Mouse (Mus musculus) lung, embryonic 15.5 days (tissue): Measurements from ENCODE around the gene Cep57. TPM values are rescaled to one million over a fixed set of nuclear protein-coding genes. Genes with fewer than 3 reads are reported as not detected.

Experiments
- ATAC-seq: fragments of 200-750 bp; cut with Nextera tagmentation; 2 replicates; pipeline ENCODE4 v1.8.0; 2017; ENCODE audit warnings: moderate number of reproducible peaks, borderline replicate concordance; ENCODE audit not compliant: low FRiP score, low TSS enrichment; ENCODE audit errors: extremely low read depth
- H3K27ac ChIP-seq: fragments of 300-500 bp; sonication (generic); 2 replicates; pipeline ENCODE4 v1.5.1; 2015; ENCODE audit warnings: moderate library complexity, mild to moderate bottlenecking, inconsistent platforms
- H3K27me3 ChIP-seq: fragments of 300-500 bp; sonication (generic); 2 replicates; pipeline ENCODE4 v1.6.1; 2015; ENCODE audit warnings: inconsistent platforms
- H3K36me3 ChIP-seq: fragments of 300-500 bp; sonication (generic); 2 replicates; pipeline ENCODE4 v1.6.1; 2015; ENCODE audit warnings: inconsistent platforms
- H3K4me1 ChIP-seq: fragments of 300-500 bp; sonication (generic); 2 replicates; pipeline ENCODE4 v1.6.1; 2015; ENCODE audit warnings: inconsistent platforms
- H3K4me2 ChIP-seq: fragments of 300-500 bp; sonication (generic); 2 replicates; pipeline ENCODE4 v1.6.1; 2015; ENCODE audit warnings: inconsistent platforms, mild to moderate bottlenecking, moderate library complexity
- H3K4me3 ChIP-seq: fragments of 300-500 bp; sonication (generic); 2 replicates; pipeline ENCODE4 v1.5.1; 2015; ENCODE audit warnings: mild to moderate bottlenecking, inconsistent platforms
- H3K9ac ChIP-seq: fragments of 300-500 bp; sonication (generic); 2 replicates; pipeline ENCODE4 v1.6.1; 2015; ENCODE audit warnings: inconsistent platforms
- H3K9me3 ChIP-seq: fragments of 300-500 bp; sonication (generic); 2 replicates; pipeline ENCODE4 v1.6.1; 2016; ENCODE audit warnings: inconsistent platforms
- WGBS: fragments of 180-500 bp; shearing (Covaris S2); methylation state at CpG from one replicate; pipeline ENCODE4 v1.1.7; 2015; 5-methylcytosine and 5-hydroxymethylcytosine counted together
- polyA plus RNA-seq: library from polyadenylated mRNA; unstranded; fragments of >200 nt; fragmentation: Nextera tagmentation; extraction: Ambion mirVana; gene quantifications from 2 replicates; pipeline ENCODE4 v1.2.1, GENCODE M21; 2015

Gene Cep57
- polyA plus RNA-seq, 1 experiment from 2014 or later = 55.1 TPM

DNA sequence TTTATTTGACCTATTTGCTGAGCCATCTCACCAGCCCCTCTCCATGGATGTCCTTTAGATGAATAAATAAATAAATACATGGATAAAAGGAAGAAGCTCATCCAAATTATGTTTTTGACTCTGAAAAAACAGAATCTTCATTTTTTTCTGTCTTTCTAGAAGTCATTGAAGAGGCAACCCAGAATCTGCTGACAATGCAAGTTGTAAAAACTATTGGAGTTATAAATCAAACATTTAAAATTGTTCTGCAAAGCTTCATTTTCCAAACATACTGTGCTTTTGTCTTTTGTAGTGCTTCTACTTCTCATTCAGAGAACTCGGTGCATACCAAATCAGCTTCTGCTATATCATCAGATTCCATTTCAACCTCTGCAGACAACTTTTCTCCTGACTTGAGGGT is 44.9 kb downstream of the Cep57 start:
- no peak for ATAC-seq
- Histone ChIP-seq H3K36me3 (peaks cover 27% of the 10 kb centered on the region), H3K27ac (no peak overlapping the region), H3K4me2 (no peak overlapping the region), H3K9ac (no peak overlapping the region), H3K4me3 (no peak overlapping the region), H3K9me3 (no peaks in the 10 kb centered on the region), H3K4me1 (peaks cover 4% of the 10 kb centered on the region; the same call in 1 of the 2 replicates), H3K27me3 (no peaks in the 10 kb centered on the region)
- 98% methylated on average over 1 of the region's 1 CpGs for WGBS

DNA sequence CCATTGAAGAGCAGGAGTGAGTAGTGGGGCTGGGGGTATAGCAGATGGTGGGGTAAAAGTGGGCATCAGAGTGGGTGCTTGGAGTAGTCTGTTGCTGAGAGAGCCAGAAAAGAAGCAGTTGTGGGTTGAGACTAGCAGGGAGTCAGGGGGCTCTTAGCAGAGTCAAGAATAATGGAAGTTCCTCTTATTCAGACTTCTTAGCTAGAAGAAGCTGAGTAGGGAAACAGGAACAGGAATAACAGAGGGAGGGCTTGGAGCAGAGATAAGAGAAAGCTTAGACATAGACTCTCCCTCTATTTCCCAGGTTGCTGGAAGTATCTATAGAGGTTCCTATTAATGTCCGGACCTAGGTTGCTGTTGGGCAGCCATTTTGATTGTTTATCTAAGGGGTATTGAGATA is 52.2 kb downstream of the Cep57 start:
- H3K27ac ChIP-seq = no peak overlapping the region
- no peak overlapping the region for H3K4me2 ChIP-seq
- WGBS = 92% methylated on average over 1 of the region's 1 CpGs
- no peak overlapping the region for H3K4me3 ChIP-seq
- H3K4me1 ChIP-seq = peaks cover 8% of the 10 kb centered on the region; the same call in 1 of the 2 replicates
- H3K36me3 ChIP-seq = no peaks in the 10 kb centered on the region
- no peak for ATAC-seq
- H3K27me3 ChIP-seq = no peaks in the 10 kb centered on the region
- H3K9ac ChIP-seq = no peak overlapping the region
- H3K9me3 ChIP-seq = no peaks in the 10 kb centered on the region

DNA sequence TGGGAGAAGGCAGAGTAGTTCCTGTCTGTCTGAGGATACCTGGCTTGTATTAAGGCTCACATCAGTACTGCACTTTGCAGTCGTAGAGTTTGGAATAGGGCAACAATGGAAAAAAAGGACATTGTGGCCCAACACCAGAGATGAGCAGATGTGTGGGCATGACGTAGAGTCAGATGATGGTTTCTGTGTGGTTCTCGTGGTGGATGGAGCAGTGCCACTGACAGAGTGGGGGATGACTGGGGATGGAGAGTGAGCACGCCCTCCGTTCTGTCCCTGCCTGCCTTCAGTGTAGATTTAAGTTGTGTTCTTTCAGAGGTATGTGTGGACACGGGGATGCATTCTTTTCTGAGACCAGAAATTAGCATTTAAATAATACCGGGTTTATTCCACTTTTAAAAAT is 60.3 kb downstream of the Cep57 start:
- Histone ChIP-seq H3K4me2 (no peak overlapping the region), H3K4me1 (no peaks in the 10 kb centered on the region), H3K9ac (no peak overlapping the region), H3K27me3 (no peaks in the 10 kb centered on the region), H3K27ac (no peak overlapping the region), H3K36me3 (0 out of 2 replicates have a peak, but pooled peaks cover under 1% of the 10 kb centered on the region), H3K4me3 (no peak overlapping the region), H3K9me3 (no peaks in the 10 kb centered on the region)
- ATAC-seq = no peak
- WGBS = 85% methylated on average over 7 of the region's 7 CpGs

DNA sequence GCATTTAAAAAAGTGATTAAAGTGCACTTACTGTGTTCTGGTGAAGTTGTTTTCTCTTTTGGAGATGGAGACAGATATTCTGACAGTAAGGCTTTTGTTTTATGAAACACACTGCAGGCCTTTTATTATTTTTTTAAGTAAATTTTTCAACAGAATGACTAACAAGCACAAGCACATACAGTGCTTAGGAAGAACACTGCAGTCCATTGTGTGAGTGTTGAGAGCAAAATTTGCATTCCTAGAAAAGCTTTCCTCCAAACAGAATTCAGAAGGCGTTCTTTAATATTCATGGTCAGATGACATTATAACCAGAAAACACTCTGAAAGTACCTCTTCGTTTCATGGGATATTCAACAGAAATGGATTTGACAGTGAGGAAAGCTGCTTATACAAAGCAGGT is 61.3 kb downstream of the Cep57 start:
- 76% methylated on average over 2 of the region's 2 CpGs for WGBS
- ATAC-seq = no peak

DNA sequence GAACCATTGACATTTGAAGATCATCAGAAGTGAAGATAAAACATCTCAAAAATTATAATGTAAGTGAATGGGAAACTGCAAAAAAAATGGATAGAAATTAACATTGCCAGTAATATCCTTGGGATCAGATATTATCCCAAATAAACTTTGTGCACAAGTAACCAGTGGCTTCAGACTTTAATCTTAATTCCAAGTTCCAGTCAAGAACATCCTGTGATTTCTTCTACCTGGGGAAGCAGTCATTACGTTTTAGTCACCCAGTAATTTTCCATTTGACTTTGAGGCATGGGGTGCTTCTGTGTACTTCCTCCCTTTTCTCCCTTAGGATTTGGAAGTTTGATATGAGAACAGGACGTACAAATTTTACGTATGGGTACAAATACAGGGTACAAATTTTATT is 66.5 kb downstream of the Cep57 start:
- no peak overlapping the region for H3K9ac ChIP-seq
- no peaks in the 10 kb centered on the region for H3K4me1 ChIP-seq
- WGBS = 93% methylated on average over 3 of the region's 3 CpGs
- H3K27me3 ChIP-seq = no peaks in the 10 kb centered on the region
- H3K4me2 ChIP-seq = no peak overlapping the region
- ATAC-seq = no peak
- H3K4me3 ChIP-seq = no peak overlapping the region
- no peaks in the 10 kb centered on the region for H3K9me3 ChIP-seq
- H3K36me3 ChIP-seq = 0 out of 2 replicates have a peak, but pooled peaks cover 15% of the 10 kb centered on the region
- H3K27ac ChIP-seq = no peak overlapping the region

More for the DNA sequence above, 61.3 kb downstream of the Cep57 start:
- Histone ChIP-seq H3K27ac (no peak overlapping the region), H3K4me1 (no peaks in the 10 kb centered on the region), H3K9ac (no peak overlapping the region), H3K4me3 (no peak overlapping the region), H3K9me3 (no peaks in the 10 kb centered on the region), H3K4me2 (no peak overlapping the region), H3K27me3 (no peaks in the 10 kb centered on the region), H3K36me3 (0 out of 2 replicates have a peak, but pooled peaks cover 4% of the 10 kb centered on the region)

Other genes starting within 250 kb of the Cep57 start
- 86.9 and 91.8 TPM in 2 replicates for gene Mtmr2, start 78.7 kb downstream of the Cep57 start, polyA plus RNA-seq
- 22.3 and 26.6 TPM in 2 replicates for gene Fam76b, start 609 bp upstream of the Cep57 start, polyA plus RNA-seq